Mouse (Mus musculus): ENCODE measurements around the gene Olfr1386. TPM values are rescaled to one million over a fixed set of nuclear protein-coding genes. Genes with fewer than 3 reads are reported as not detected.
A peak's percentile ranks its signal among the peaks of the same experiment; 100 is the strongest.
"Not testable (repeated sequence)": the region's sequence is repeated elsewhere in the genome, so short reads cannot be mapped to it uniquely, and the experiment has no call there.

Olfr1386 gene
- total RNA-seq (2021): not detected

- DNase-seq (ENCODE audit: extremely low spot score in 1 of 2, low spot score in 2 of 2); intact Hi-C loops (cut with DNase I): not testable (repeated sequence)
Observed at GRCm38 (mm10) chr11:49464746-49465145, at the start of gene Olfr1386. Gene Olfr1386 (plus strand): TSS chr11:49465046.

DNA sequence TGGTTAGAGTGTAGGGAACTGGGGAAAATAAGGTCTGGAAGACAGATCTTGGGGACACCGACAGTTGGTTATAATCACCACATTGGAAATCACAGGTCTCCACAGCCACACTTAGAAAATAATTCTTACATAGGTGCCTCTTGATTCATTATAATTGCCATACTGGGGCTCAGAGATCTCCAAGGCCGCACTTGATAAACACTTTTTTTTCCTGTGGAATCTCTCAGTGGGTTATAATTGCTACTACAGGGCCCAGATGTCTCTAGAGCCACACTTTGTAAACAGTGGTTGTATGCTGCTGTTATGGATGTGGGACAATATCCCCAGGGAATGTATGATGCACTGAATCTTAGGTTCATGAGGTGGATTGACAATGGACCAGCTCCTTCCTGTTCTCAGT, 42.1 kb upstream of the Olfr1386 start, which contains the start of gene Olfr1389:
Olfr1389 (plus strand) TSS at position 301 of the 400 bp plus-strand sequence.
- intact Hi-C loops (cut with DNase I): no loop called here
- no peak for DNase-seq (ENCODE audit: extremely low spot score in 1 of 2, low spot score in 2 of 2)

GRCm38 (mm10) chr11:49425257-49425927, 39.5 kb upstream of the Olfr1386 start:
- no peak for DNase-seq (ENCODE audit: extremely low spot score in 1 of 2, low spot score in 2 of 2)
- intact Hi-C loops (cut with DNase I): no loop called here

DNA sequence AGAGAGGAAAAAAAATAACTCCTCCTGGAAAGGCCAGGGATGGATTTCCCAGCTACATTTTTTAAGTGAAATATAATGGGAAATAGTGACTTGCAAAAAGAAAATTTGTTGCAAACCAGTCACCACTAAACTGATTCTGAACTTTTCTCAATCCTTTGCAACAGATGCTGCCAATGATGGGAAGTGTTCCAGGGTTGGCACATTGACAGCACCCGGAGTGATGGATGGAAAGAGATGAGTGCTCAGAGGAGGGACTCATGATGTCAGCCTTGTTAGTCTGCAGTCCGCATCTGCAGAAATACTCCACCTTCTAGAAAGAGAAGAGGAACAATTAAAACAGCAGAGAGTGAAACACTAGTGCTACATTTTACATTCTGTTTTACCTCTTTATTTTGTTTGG, 35.2 kb upstream of the Olfr1386 start:
- intact Hi-C loops (cut with DNase I): no loop called here
- DNase-seq (ENCODE audit: extremely low spot score in 1 of 2, low spot score in 2 of 2): peak in 1 of 2 experiments; percentile 5

DNA sequence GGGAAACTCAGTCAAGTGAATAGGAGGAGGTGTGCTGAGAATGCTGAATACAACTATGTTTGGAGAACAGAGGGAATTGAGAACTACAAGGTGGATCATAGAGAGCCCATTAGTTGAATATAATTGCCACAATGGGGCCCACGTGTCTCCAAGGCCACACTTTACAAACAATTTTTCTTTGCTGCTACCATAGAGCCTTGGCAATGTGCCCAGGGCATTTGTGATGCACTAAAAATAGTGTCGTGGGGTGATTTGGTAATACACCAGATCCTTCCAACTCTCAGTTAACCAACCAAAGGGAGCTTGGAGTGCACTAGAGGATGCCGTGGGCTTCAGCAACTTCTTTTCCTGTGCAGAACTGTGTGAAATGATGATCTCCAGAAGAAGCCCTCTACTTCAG, 28.4 kb upstream of the Olfr1386 start, which contains the start of gene Olfr1388:
Olfr1388 (plus strand) TSS at position 214 of the 400 bp plus-strand sequence.
- intact Hi-C loops (cut with DNase I): no loop called here
- no peak for DNase-seq (ENCODE audit: extremely low spot score in 1 of 2, low spot score in 2 of 2)

- intact Hi-C loops (cut with DNase I): no loop called here
- no peak for DNase-seq (ENCODE audit: extremely low spot score in 1 of 2, low spot score in 2 of 2)
Observed at GRCm38 (mm10) chr11:49455043-49455442, 9.8 kb upstream of the Olfr1386 start, which contains the start of gene Olfr1387. Gene Olfr1387 (plus strand): TSS chr11:49455343.

- intact Hi-C loops (cut with DNase I): no loop called here
- no peak for DNase-seq (ENCODE audit: extremely low spot score in 1 of 2, low spot score in 2 of 2)
Observed at GRCm38 (mm10) chr11:49485973-49486372, 21.1 kb downstream of the Olfr1386 start.

- DNase-seq (ENCODE audit: extremely low spot score in 1 of 2, low spot score in 2 of 2); intact Hi-C loops (cut with DNase I): not testable (repeated sequence)
Observed at GRCm38 (mm10) chr11:49488770-49489169, 23.9 kb downstream of the Olfr1386 start, which contains the start of gene Olfr1385. Gene Olfr1385 (plus strand): TSS chr11:49489070.

- DNase-seq (ENCODE audit: extremely low spot score in 1 of 2, low spot score in 2 of 2): peak in 1 of 2 experiments; percentile 4
- intact Hi-C loops (cut with DNase I): no loop called here
Observed at GRCm38 (mm10) chr11:49518086-49518485, 53.2 kb downstream of the Olfr1386 start.

DNA sequence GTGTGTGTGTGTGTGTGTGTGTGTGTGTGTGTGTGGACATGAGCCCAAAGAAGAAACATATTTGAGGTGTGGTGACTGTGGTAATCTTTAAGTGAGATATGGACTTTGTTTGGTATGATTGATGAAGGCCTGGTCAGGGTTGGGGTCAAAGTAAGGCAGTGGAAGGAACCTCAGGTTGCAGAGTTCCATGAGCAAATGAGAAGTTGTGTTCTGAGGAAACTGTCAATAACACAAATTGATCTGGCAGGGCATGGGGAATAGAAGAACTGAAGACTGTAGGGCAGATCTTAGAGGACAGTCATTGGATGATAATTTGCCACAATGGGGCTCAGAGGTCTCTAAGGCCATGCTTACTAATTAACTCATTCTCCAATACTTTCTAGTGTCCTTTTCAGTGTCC, 54.5 kb downstream of the Olfr1386 start, which contains the start of gene Olfr1383:
Olfr1383 (plus strand) TSS at position 301 of the 400 bp plus-strand sequence.
- intact Hi-C loops (cut with DNase I): no loop called here
- no peak for DNase-seq (ENCODE audit: extremely low spot score in 1 of 2, low spot score in 2 of 2)

Other genes starting within 250 kb of the Olfr1386 start
- gene Mgat1, start 220.9 kb upstream of the Olfr1386 start, total RNA-seq (2021): 10 to 100 TPM; 60.5 to 67.2 TPM
- under 1 TPM in 1 of 2 experiments, not detected in 1; 0.26 TPM for gene Olfr1393, start 186.7 kb upstream of the Olfr1386 start, total RNA-seq (2021)
- gene Olfr1392, start 179.8 kb upstream of the Olfr1386 start, total RNA-seq (2021): under 1 TPM in 1 of 2 experiments, not detected in 1; 0.47 TPM
- not detected for gene Olfr10, start 160.3 kb upstream of the Olfr1386 start, total RNA-seq (2021)
- not detected for gene Olfr1391, start 142.3 kb upstream of the Olfr1386 start, total RNA-seq (2021)
- gene Olfr1390, start 129.9 kb upstream of the Olfr1386 start, total RNA-seq (2021): not detected
- gene Olfr1389, start 42.0 kb upstream of the Olfr1386 start, total RNA-seq (2021): not detected
- under 1 TPM; 0.30 to 0.54 TPM for gene Olfr1388, start 28.4 kb upstream of the Olfr1386 start, total RNA-seq (2021)
- gene Olfr1387, start 9.7 kb upstream of the Olfr1386 start, total RNA-seq (2021): not detected
- gene Olfr1385, start 24.0 kb downstream of the Olfr1386 start, total RNA-seq (2021): under 1 TPM in 1 of 2 experiments, not detected in 1; 0.11 TPM
- not detected for gene Olfr1384, start 41.7 kb downstream of the Olfr1386 start, total RNA-seq (2021)
- under 1 TPM in 1 of 2 experiments, not detected in 1; 0.34 TPM for gene Olfr1383, start 54.6 kb downstream of the Olfr1386 start, total RNA-seq (2021)
- not detected for gene Olfr1382, start 63.2 kb downstream of the Olfr1386 start, total RNA-seq (2021)
- not detected for gene Olfr1381, start 78.4 kb downstream of the Olfr1386 start, total RNA-seq (2021)
- not detected for gene Olfr1380, start 91.8 kb downstream of the Olfr1386 start, total RNA-seq (2021)
- gene Flt4, start 144.2 kb downstream of the Olfr1386 start, total RNA-seq (2021): 1 to 10 TPM; 3.4 to 3.8 TPM
- gene Scgb3a1, start 198.6 kb downstream of the Olfr1386 start, total RNA-seq (2021): not detected
- 10 to 100 TPM; 47.6 to 48.9 TPM for gene Cnot6, start 247.7 kb downstream of the Olfr1386 start, total RNA-seq (2021)